Mouse (Mus musculus): ENCODE measurements at regions not wholly inside any gene's neighbourhood (a gene's known extent, or its start where the extent isn't known, plus 50 kb on each side); places are given as distances from the start of the nearest gene placed in this dataset.

- H3K4me1 ChIP-seq (ENCODE audit: control insufficient read depth in 1 of 2, insufficient read depth in 2 of 2) = no peaks in the 10 kb centered on the region
- H3K79me2 ChIP-seq (replicated peaks; ENCODE audit: control insufficient read depth, extremely low read depth, insufficient read depth, poor library complexity, severe bottlenecking) = no peaks in the 10 kb centered on the region
- H3K9ac ChIP-seq (ENCODE audit: insufficient read depth, low read depth) = no peak overlapping the region
- no peak for DNase-seq (ENCODE audit: extremely low read depth)
- in situ Hi-C loops (cut with MboI; ENCODE audit: low pct_ligation_motif_present, low pct_unique_long_range_greater_than_20kb, low sequenced_read_pairs) (no loop called here), dilution Hi-C loops (cut with MboI; ENCODE audit: extremely low pct_ligation_motif_present, extremely low pct_unique_long_range_greater_than_20kb, low sequenced_read_pairs) (no loop called here)
- H3K27ac ChIP-seq (ENCODE audit: insufficient read depth, low read depth) = no peak overlapping the region
- no peaks in the 10 kb centered on the region for H3K27me3 ChIP-seq (replicated peaks)
- no peaks in the 10 kb centered on the region for H3K36me3 ChIP-seq (replicated peaks in 1 of 2; ENCODE audit: control insufficient read depth in 1 of 2, insufficient read depth in 1 of 2, low read length in 1 of 2)
- peaks cover 50% of the 10 kb centered on the region for H3K9me3 ChIP-seq (replicated peaks; ENCODE audit: low read length)
- H3K4me2 ChIP-seq (ENCODE audit: insufficient read depth, low read depth, poor library complexity, severe bottlenecking) = no peak overlapping the region
- H3K4me3 ChIP-seq (replicated peaks in 1 of 3; ENCODE audit: low read depth in 2 of 3, low read length in 2 of 3, poor library complexity in 1 of 3) = no peak overlapping the region
- no peak for TF ChIP-seq MAX (IDR thresholded peaks at IDR 0.05; ENCODE audit: low read length)
- no peak for TF ChIP-seq TBP (conservative IDR thresholded peaks at IDR 0.05; ENCODE audit: low read depth, low read length)
- no peak for TF ChIP-seq MAFK (IDR thresholded peaks at IDR 0.05; ENCODE audit: insufficient replicate concordance, low read length)
- no peak for TF ChIP-seq NELFE (IDR thresholded peaks at IDR 0.05; ENCODE audit: low read depth, low read length)
- no peak for TF ChIP-seq BHLHE40 (IDR thresholded peaks at IDR 0.05; ENCODE audit: low read depth, low read length)
- TF ChIP-seq RAD21 (IDR thresholded peaks at IDR 0.05; ENCODE audit: low read depth, low read length) = no peak
- TF ChIP-seq CTCF (conservative IDR thresholded peaks at IDR 0.05 in 1 of 2, IDR thresholded peaks at IDR 0.05 in 1 of 2; ENCODE audit: low read depth in 2 of 2, low read length in 2 of 2) = no peak
- no peak for TF ChIP-seq USF1 (IDR thresholded peaks at IDR 0.05; ENCODE audit: low read depth, low read length)
These were observed 162.9 kb upstream of the Lrig3 start for GRCm38 (mm10) chr10:125802923-125803583.

GRCm38 (mm10) chr10:125809763-125810361, 156.1 kb upstream of the Lrig3 start:
- no peak overlapping the region for H3K4me2 ChIP-seq (ENCODE audit: insufficient read depth, low read depth, poor library complexity, severe bottlenecking)
- H3K9ac ChIP-seq (ENCODE audit: insufficient read depth, low read depth) = no peak overlapping the region
- no peak overlapping the region for H3K4me3 ChIP-seq (replicated peaks in 1 of 3; ENCODE audit: low read depth in 2 of 3, low read length in 2 of 3, poor library complexity in 1 of 3)
- no peak for DNase-seq (ENCODE audit: extremely low read depth)
- TF ChIP-seq PAX5 (IDR thresholded peaks at IDR 0.05; ENCODE audit: low read length) = no peak
- TF ChIP-seq CHD2 (IDR thresholded peaks at IDR 0.05; ENCODE audit: low read length) = no peak
- no peak for TF ChIP-seq USF1 (IDR thresholded peaks at IDR 0.05; ENCODE audit: low read depth, low read length)
- TF ChIP-seq USF2 (conservative IDR thresholded peaks at IDR 0.05; ENCODE audit: low read depth, low read length) = no peak
- TF ChIP-seq HCFC1 (IDR thresholded peaks at IDR 0.05; ENCODE audit: low read depth, low read length) = no peak
- TF ChIP-seq EP300 (IDR thresholded peaks at IDR 0.05; ENCODE audit: low read length) = no peak
- TF ChIP-seq POLR2A (IDR thresholded peaks at IDR 0.05; ENCODE audit: low read depth, low read length) = no peak
- no peak for TF ChIP-seq MAX (IDR thresholded peaks at IDR 0.05; ENCODE audit: low read length)
- H3K27ac ChIP-seq (ENCODE audit: insufficient read depth, low read depth) = no peak overlapping the region
- in situ Hi-C loops (cut with MboI; ENCODE audit: low pct_ligation_motif_present, low pct_unique_long_range_greater_than_20kb, low sequenced_read_pairs) = no loop called here
- no peaks in the 10 kb centered on the region for H3K36me3 ChIP-seq (replicated peaks in 1 of 2; ENCODE audit: control insufficient read depth in 1 of 2, insufficient read depth in 1 of 2, low read length in 1 of 2)
- H3K27me3 ChIP-seq (replicated peaks) = no peaks in the 10 kb centered on the region
- peaks cover 67% of the 10 kb centered on the region for H3K9me3 ChIP-seq (replicated peaks; ENCODE audit: low read length)
- dilution Hi-C loops (cut with MboI; ENCODE audit: extremely low pct_ligation_motif_present, extremely low pct_unique_long_range_greater_than_20kb, low sequenced_read_pairs) = no loop called here
- H3K4me1 ChIP-seq (ENCODE audit: control insufficient read depth in 1 of 2, insufficient read depth in 2 of 2) = no peaks in the 10 kb centered on the region
- no peaks in the 10 kb centered on the region for H3K79me2 ChIP-seq (replicated peaks; ENCODE audit: control insufficient read depth, extremely low read depth, insufficient read depth, poor library complexity, severe bottlenecking)

- Histone ChIP-seq H3K27me3 (replicated peaks) (no peaks in the 10 kb centered on the region), H3K4me3 (replicated peaks in 1 of 3; ENCODE audit: low read depth in 2 of 3, low read length in 2 of 3, poor library complexity in 1 of 3) (no peak overlapping the region), H3K9me3 (replicated peaks; ENCODE audit: low read length) (peaks cover 66% of the 10 kb centered on the region), H3K79me2 (replicated peaks; ENCODE audit: control insufficient read depth, extremely low read depth, insufficient read depth, poor library complexity, severe bottlenecking) (no peaks in the 10 kb centered on the region), H3K9ac (ENCODE audit: insufficient read depth, low read depth) (no peak overlapping the region), H3K4me1 (ENCODE audit: control insufficient read depth in 1 of 2, insufficient read depth in 2 of 2) (no peaks in the 10 kb centered on the region), H3K36me3 (replicated peaks in 1 of 2; ENCODE audit: control insufficient read depth in 1 of 2, insufficient read depth in 1 of 2, low read length in 1 of 2) (no peaks in the 10 kb centered on the region), H3K4me2 (ENCODE audit: insufficient read depth, low read depth, poor library complexity, severe bottlenecking) (no peak overlapping the region), H3K27ac (ENCODE audit: insufficient read depth, low read depth) (no peak overlapping the region)
- in situ Hi-C loops (cut with MboI; ENCODE audit: low pct_ligation_motif_present, low pct_unique_long_range_greater_than_20kb, low sequenced_read_pairs) = no loop called here
- dilution Hi-C loops (cut with MboI; ENCODE audit: extremely low pct_ligation_motif_present, extremely low pct_unique_long_range_greater_than_20kb, low sequenced_read_pairs) = no loop called here
- TF ChIP-seq KAT2A (IDR thresholded peaks at IDR 0.05; ENCODE audit: insufficient replicate concordance, low read length) (no peak), CHD1 (IDR thresholded peaks at IDR 0.05; ENCODE audit: low read depth, low read length) (no peak), NRF1 (IDR thresholded peaks at IDR 0.05; ENCODE audit: low read depth, low read length) (no peak), MEF2A (IDR thresholded peaks at IDR 0.05; ENCODE audit: borderline replicate concordance, low read depth, low read length) (no peak), ZNF384 (IDR thresholded peaks at IDR 0.05; ENCODE audit: low read depth, low read length) (no peak)
- no peak for DNase-seq (ENCODE audit: extremely low read depth)
These were observed 155.4 kb upstream of the Lrig3 start for GRCm38 (mm10) chr10:125810590-125810989.

Data from CH12.LX (cell line).